Mouse (Mus musculus) erythroblast, embryonic 14.5 days (primary cell): ENCODE results near the gene Dnah11. TPM values are rescaled to one million over a fixed set of nuclear protein-coding genes. Genes with fewer than 3 reads are reported as not detected.

Source experiments
- H3K27me3 ChIP-seq: 2 replicates; pipeline ENCODE4 v1.6.1; 2012; ENCODE audit warnings: inconsistent platforms; ENCODE audit not compliant: control insufficient read depth
- H3K36me3 ChIP-seq: 2 replicates; pipeline ENCODE4 v1.6.1; 2012; ENCODE audit warnings: mild to moderate bottlenecking, inconsistent platforms; ENCODE audit not compliant: control insufficient read depth
- H3K4me1 ChIP-seq: 2 replicates; pipeline ENCODE4 v1.6.1; 2012; ENCODE audit warnings: inconsistent platforms; ENCODE audit not compliant: control insufficient read depth
- H3K4me3 ChIP-seq: replicated peaks from 2 replicates; pipeline ENCODE3; 2012; ENCODE audit warnings: moderate library complexity, mild to moderate bottlenecking, inconsistent platforms
- H3K9me3 ChIP-seq: 2 replicates; pipeline ENCODE4 v1.6.1; 2012; ENCODE audit warnings: low read length, inconsistent platforms, mixed read lengths; ENCODE audit not compliant: control insufficient read depth
- GATA1 ChIP-seq: IDR thresholded peaks from 2 replicates; pipeline ENCODE4 v1.6.1; 2012; ENCODE audit warnings: low read length, inconsistent platforms, mixed read lengths
- TAL1 ChIP-seq: IDR thresholded peaks from 3 replicates; pipeline ENCODE4 v1.6.1; 2012; ENCODE audit warnings: low read length, inconsistent platforms, mixed read lengths
- polyA plus RNA-seq: library from polyadenylated mRNA; stranded (reverse); fragments of >175 nt; gene quantifications from 2 replicates; pipeline ENCODE4 v1.2.3, GENCODE M21; 2012

The Dnah11 gene
- polyA plus RNA-seq, 1 experiment, result not detected

DNA sequence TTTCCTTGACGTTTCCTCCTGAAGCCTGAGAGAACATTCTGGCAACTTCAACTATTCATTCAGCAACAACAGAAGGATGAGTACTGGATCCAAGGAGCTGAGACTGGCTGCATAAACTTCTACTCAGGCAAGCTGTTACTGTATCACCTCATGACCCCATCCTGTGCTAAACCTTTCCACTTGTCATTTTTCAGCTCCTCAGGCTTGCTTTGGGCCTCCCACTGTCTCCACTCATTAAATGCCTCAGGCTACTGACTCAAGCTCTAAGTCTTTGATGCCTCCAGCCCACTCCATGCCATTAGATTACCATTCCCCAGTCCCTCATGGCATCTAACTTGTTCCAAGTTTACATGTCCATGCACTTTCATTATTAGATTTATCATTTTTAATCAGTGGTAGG, 356.2 kb downstream of the Dnah11 start:
- TF ChIP-seq GATA1 (no peak), TAL1 (no peak)
- Histone ChIP-seq H3K4me1 (peaks cover 18% of the 10 kb centered on the region), H3K9me3 (no peaks in the 10 kb centered on the region), H3K27me3 (peaks cover 3% of the 10 kb centered on the region), H3K4me3 (no peak overlapping the region), H3K36me3 (no peaks in the 10 kb centered on the region)

DNA sequence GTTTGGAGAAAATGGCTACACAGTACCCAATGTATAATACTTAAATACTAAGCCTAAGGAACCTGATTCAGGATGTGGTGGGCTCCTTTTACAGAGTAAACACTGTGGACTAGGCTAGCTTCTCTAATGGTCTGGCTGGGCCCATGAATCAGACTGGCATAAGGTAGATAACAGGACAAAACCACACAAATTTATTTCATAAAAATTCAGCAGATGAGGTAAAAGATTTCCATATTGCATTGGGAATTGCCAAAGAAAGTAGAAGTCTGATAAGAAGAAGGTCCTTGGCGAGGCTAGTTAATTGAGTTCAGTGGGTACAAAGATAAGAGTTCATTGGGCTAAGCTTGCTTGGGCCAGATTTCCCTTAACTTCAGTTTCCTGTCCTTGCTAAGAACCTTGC, 358.1 kb downstream of the Dnah11 start:
- Histone ChIP-seq H3K9me3 (no peaks in the 10 kb centered on the region), H3K4me3 (no peak overlapping the region), H3K4me1 (peaks cover 18% of the 10 kb centered on the region), H3K27me3 (peaks cover 3% of the 10 kb centered on the region), H3K36me3 (no peaks in the 10 kb centered on the region)
- TF ChIP-seq GATA1, result no peak
- no peak for TF ChIP-seq TAL1

DNA sequence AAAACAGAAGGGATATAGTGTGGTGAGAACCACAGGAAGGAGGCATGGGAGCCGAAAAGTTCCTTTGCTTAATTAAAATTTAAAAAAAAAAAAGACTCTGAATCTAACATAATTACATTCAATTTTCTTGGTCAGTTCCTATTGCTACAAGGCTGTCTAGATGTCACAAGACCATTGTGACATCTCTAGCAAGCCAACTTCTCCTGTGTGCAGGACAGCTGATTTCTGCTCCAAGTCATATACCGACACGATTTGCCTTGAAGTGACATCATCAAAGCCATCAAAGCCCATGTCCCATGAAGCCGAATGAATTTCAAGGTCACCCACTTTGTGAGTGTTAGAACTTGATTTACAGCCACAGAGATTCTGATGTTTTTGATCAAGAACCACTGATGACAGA, 361.5 kb downstream of the Dnah11 start:
- Histone ChIP-seq H3K4me1 (no peaks in the 10 kb centered on the region), H3K27me3 (peaks cover 3% of the 10 kb centered on the region), H3K4me3 (no peak overlapping the region), H3K9me3 (no peaks in the 10 kb centered on the region), H3K36me3 (no peaks in the 10 kb centered on the region)
- no peak for TF ChIP-seq TAL1
- TF ChIP-seq GATA1, result no peak

DNA sequence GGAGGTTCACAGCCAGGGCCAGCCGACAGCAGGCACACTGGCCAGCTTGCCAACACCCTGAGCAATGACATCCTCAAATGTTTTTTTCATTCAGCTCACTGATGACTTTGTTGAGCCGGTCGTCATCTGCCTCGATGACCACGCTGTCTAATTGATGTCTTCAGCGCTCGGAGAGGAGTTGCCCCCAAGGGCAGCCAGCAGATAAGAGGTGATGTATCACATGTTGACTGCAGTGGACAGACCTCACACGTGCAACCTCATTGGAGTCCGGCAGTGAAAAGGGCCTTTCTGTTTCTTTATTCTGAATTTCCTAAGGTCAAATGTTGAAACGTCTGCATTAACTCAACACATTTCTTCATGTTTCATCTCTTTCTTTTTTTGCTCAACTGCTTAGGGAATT, 363.5 kb downstream of the Dnah11 start:
- Histone ChIP-seq H3K36me3 (no peaks in the 10 kb centered on the region), H3K4me3 (no peak overlapping the region), H3K4me1 (no peaks in the 10 kb centered on the region), H3K9me3 (no peaks in the 10 kb centered on the region), H3K27me3 (peaks cover 3% of the 10 kb centered on the region)
- no peak for TF ChIP-seq TAL1
- no peak for TF ChIP-seq GATA1

DNA sequence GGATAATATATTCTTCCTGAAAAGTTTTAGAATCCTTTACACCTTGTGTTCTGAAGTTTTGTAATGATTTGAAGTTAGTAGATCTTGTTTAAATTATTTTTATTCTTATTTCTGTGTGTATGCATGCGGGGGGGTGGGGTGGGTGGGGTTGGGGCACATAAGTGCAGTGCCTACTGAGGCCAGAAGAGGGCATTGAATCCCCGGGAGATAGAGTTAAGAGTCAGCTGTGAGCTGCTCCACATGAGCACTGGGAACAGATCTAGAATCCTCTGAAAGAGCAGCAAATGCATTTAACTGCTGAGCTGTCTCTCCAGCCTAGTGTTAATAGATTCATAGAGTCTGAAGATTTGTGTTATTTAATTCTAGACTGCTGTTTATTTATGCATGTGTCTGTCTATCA, 364.2 kb downstream of the Dnah11 start:
- Histone ChIP-seq H3K9me3 (no peaks in the 10 kb centered on the region), H3K27me3 (peaks cover 3% of the 10 kb centered on the region), H3K4me1 (no peaks in the 10 kb centered on the region), H3K36me3 (no peaks in the 10 kb centered on the region), H3K4me3 (no peak overlapping the region)
- TF ChIP-seq GATA1, result no peak

DNA sequence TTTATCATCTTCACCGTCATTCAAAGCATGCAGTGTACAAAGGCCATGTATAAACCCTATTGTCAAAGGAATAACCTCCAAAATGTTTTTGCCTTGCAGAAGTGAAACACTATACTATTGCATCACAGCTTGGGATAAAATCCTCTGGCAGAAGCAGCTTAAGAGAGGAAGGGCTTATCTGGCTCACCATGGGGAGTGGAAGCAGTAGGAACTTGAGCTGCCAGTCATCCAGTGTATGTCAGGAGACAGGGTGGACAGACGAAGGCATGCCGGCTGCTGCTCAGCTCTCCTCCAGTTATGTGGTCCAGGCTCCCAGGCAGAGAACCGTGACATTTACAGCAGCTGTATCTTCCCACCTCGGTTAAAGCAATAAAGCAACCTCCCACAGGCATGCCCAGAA, 366.7 kb downstream of the Dnah11 start:
- TF ChIP-seq GATA1, result no peak
- no peak for TF ChIP-seq TAL1
- Histone ChIP-seq H3K27me3 (no peaks in the 10 kb centered on the region), H3K4me1 (no peaks in the 10 kb centered on the region), H3K36me3 (no peaks in the 10 kb centered on the region), H3K9me3 (no peaks in the 10 kb centered on the region), H3K4me3 (no peak overlapping the region)

DNA sequence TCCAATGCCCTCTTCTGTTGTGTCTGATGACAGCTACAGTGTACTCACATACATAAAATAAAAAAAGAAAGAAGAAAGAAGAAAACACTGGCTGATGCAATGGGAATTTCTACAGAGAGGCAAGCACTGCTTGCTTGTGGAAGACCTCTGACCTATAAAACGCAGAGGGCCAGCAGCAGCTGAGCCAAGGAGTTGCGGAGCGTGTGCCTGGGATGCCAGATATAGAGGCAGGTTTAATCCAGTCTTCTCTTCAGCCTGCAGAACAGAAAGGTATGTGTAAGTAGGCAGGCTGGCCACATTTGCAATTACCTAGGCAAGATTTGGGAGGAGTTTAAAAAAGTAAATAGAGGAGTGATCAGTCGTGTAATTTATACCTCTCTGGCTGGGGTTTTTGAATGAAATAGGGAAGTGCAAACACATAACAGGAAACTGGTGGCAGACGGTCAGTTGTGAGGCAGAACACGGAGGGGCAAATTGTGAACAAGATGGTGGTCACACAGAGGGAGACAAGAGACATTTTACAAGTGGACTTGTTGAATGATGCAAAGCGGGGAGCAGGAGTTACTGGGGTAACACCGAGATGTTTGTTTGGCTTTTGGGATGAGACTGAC, 367.4 kb downstream of the Dnah11 start:
- TF ChIP-seq GATA1, result no peak
- TF ChIP-seq TAL1, result no peak
- Histone ChIP-seq H3K36me3 (no peaks in the 10 kb centered on the region), H3K27me3 (no peaks in the 10 kb centered on the region), H3K4me1 (no peaks in the 10 kb centered on the region), H3K4me3 (no peak overlapping the region), H3K9me3 (no peaks in the 10 kb centered on the region)

DNA sequence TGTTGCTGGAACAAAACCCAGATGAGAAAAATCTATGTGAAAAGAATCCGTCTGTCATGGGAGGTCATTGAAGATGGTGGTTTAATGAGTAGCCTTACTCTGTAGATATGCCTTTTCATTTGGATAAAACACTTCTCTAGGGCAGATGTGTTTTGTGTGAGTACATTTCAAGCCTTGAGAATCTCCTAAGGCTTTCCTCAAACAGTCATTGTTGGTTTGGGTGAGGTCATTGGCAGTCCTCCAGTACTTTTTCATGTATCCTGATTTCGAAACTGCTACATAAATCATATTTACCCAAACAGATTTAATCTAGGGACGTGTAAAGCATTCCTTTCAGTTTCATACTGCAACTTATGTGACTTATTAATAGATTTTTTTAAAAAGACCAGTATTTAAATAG, 370.5 kb downstream of the Dnah11 start:
- H3K36me3 ChIP-seq, result no peaks in the 10 kb centered on the region
- no peaks in the 10 kb centered on the region for H3K4me1 ChIP-seq
- TF ChIP-seq GATA1 (no peak), TAL1 (no peak)
- no peaks in the 10 kb centered on the region for H3K27me3 ChIP-seq
- no peaks in the 10 kb centered on the region for H3K9me3 ChIP-seq
- no peak overlapping the region for H3K4me3 ChIP-seq

Other genes starting within 250 kb of the Dnah11 start
- gene Sp4, start 102.4 kb upstream of the Dnah11 start, polyA plus RNA-seq, result 1.2 and 1.4 TPM in 2 replicates